Mouse (Mus musculus): ENCODE data around the gene Tepsin.

Gene Tepsin

GRCm38 (mm10) chr11:120064006-120064667 lies 34.4 kb downstream of the Tepsin start:
- DNase-seq (ENCODE audit: low read depth, low spot score) = no peak

DNA sequence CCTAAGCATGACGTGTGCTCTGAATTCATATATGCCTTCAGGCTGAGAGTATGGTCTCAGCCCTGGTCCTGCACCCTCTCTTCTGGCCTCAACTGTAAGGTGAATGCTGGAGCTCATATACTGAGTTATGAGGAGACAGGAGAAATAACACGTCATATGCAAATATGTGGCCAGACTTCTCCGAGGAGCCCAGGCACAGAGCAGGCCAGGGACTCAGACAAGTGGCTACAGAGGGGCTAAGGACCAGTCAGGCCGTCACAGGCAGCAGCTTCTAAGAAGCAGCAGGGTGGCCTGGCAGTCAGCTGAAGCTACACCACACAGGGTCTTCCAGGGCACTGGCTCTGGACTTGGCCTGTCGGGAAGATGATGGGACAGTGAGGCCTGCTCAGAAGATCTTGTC lies 35.2 kb downstream of the Tepsin start:
- DNase-seq (ENCODE audit: low read depth, low spot score) = no peak

- DNase-seq (ENCODE audit: low read depth, low spot score) = no peak
Observed at GRCm38 (mm10) chr11:120060634-120061033, 37.9 kb downstream of the Tepsin start.

- no peak for DNase-seq (ENCODE audit: low read depth, low spot score)
Observed at GRCm38 (mm10) chr11:120055953-120056732, 42.4 kb downstream of the Tepsin start.

DNA sequence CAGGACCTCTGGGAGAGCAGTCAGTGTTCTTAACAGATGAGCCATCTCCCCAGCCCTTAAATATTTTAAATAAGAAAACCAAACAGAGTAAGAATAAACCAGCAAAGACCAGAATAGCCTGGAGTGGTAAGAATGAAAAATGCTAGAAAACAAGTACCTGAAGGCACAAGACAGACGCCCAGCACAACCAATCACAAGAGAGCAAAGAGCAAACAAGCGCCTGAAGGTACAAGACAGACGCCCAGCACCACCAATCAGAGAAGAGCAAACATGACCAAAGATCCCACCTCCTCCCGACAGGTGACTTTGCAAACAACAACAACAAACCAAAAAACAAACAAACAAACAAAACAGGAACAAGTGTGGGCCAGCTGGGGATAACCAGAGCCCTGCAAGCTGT lies 44.7 kb downstream of the Tepsin start:
- no peak for DNase-seq (ENCODE audit: low read depth, low spot score)

GRCm38 (mm10) chr11:120052274-120052673 lies 46.3 kb downstream of the Tepsin start:
- DNase-seq (ENCODE audit: low read depth, low spot score) = no peak

- no peak for DNase-seq (ENCODE audit: low read depth, low spot score)
Observed at GRCm38 (mm10) chr11:120051124-120051811, 47.3 kb downstream of the Tepsin start.

GRCm38 (mm10) chr11:120049067-120049466 lies 49.5 kb downstream of the Tepsin start:
- DNase-seq (ENCODE audit: low read depth, low spot score) = no peak

DNA sequence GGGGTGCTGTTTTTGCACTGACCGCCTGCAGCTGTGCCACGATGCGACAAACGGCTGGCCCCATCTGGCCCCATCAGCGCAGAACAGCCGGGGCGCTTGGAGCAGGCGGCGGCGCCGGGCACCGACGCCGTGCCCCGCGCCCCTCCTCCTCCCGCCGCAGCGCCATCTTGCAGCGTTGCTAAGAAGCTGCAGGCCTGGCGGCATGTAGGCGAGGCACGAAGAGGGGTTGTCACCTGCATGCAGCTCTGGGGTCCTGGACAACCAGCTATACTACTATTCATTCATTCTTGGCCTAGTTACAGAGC lies 50.3 kb downstream of the Tepsin start:
- no peak for DNase-seq (ENCODE audit: low read depth, low spot score)

- no peak for DNase-seq (ENCODE audit: low read depth, low spot score)
Observed at GRCm38 (mm10) chr11:120047531-120048251, 50.8 kb downstream of the Tepsin start.

GRCm38 (mm10) chr11:120046553-120047191 lies 51.9 kb downstream of the Tepsin start, which contains the start of gene Aatk:
Gene Aatk, minus strand, starts transcription at chr11:120047167.
- no peak for DNase-seq (ENCODE audit: low read depth, low spot score)

GRCm38 (mm10) chr11:120045839-120046552 lies 52.5 kb downstream of the Tepsin start:
- no peak for DNase-seq (ENCODE audit: low read depth, low spot score)

- DNase-seq (ENCODE audit: low read depth, low spot score) = no peak
Observed at GRCm38 (mm10) chr11:120045341-120045740, 53.2 kb downstream of the Tepsin start.

- no peak for DNase-seq (ENCODE audit: low read depth, low spot score)
Observed at GRCm38 (mm10) chr11:120042141-120042838, 56.2 kb downstream of the Tepsin start.

- no peak for DNase-seq (ENCODE audit: low read depth, low spot score)
Observed at GRCm38 (mm10) chr11:120041191-120042123, 57.1 kb downstream of the Tepsin start.
